23 mouse cellular contexts compared by ENCODE assay signal in the genomic region with DNA sequence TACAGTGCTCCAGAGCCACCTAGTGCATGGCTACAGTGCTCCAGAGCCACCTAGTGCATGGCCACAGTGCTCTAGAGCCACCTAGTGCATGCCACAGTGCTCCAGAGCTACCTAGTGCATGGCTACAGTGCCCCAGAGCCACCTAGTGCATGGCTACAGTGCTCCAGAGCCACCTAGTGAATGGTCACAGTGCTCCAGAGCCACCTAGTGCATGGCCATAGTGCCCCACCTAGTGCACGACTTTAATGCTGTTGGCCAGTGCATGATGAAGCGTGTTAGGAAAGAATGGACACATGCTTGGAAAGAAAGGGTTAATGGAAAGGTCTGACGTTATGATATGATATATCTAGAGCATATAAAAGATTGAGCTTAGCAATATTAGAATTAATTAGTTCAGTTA. TPM values are rescaled to one million over a fixed set of nuclear protein-coding genes. Genes with fewer than 3 reads are reported as not detected.
"Had no signal": no experiment of that assay in that cellular context is flagged by ENCODE, and none has a peak within 500 bp of the region (broad histone marks: within the 10 kb centered on the region; RNA-seq: fewer than 3 reads in every experiment).

No protein-coding gene starts in this region.

- H3K27ac ChIP-seq: kidney, embryonic 15.5 days; limb, embryonic 13.5 days; liver, embryonic 15.5 days; midbrain, embryonic 10.5 days; midbrain, embryonic 15.5 days; neural tube, embryonic 13.5 days had no signal

- H3K4me1 ChIP-seq: kidney, embryonic 15.5 days; limb, embryonic 13.5 days; liver, embryonic 15.5 days; midbrain, embryonic 10.5 days; midbrain, embryonic 15.5 days; neural tube, embryonic 13.5 days had no signal

- H3K4me2 ChIP-seq: kidney, embryonic 15.5 days; limb, embryonic 13.5 days; liver, embryonic 15.5 days; midbrain, embryonic 15.5 days; neural tube, embryonic 13.5 days had no signal

- H3K4me3 ChIP-seq: kidney, embryonic 15.5 days; limb, embryonic 13.5 days; liver, embryonic 15.5 days; midbrain, embryonic 10.5 days; midbrain, embryonic 15.5 days; neural tube, embryonic 13.5 days had no signal

- H3K27me3 ChIP-seq: kidney, embryonic 15.5 days; limb, embryonic 13.5 days; liver, embryonic 15.5 days; midbrain, embryonic 15.5 days; neural tube, embryonic 13.5 days had no signal

- ATAC-seq: midbrain, embryonic 15.5 days had no signal

- H3K9ac ChIP-seq: kidney, embryonic 15.5 days; limb, embryonic 13.5 days; liver, embryonic 15.5 days; midbrain, embryonic 15.5 days; neural tube, embryonic 13.5 days had no signal

- DNase-seq: kidney, adult 2 months; left cerebral cortex, postnatal 4 days; lung, postnatal 36 days; retina, postnatal 1 day; right cerebral cortex, postnatal 4 days; spleen, adult 18-20 months; thymus, adult 2 months; thymus, postnatal 25 days had no signal

- H3K36me3 ChIP-seq: liver, embryonic 15.5 days; midbrain, embryonic 15.5 days had no signal

- H3K9me3 ChIP-seq: kidney, embryonic 15.5 days; limb, embryonic 13.5 days; liver, embryonic 15.5 days; midbrain, embryonic 10.5 days; midbrain, embryonic 15.5 days; neural tube, embryonic 13.5 days had no signal

RNA-seq across cellular contexts. Expression of a gene that starts 49.0 kb away (rescaled TPM):
- total RNA-seq: layer of hippocampus, adult 18-20 months; layer of hippocampus, postnatal 10 days; left cerebral cortex, adult 18-20 months; left cerebral cortex, postnatal 10 days; left cerebral cortex, postnatal 4 days; liver, adult 2 months; megakaryocyte, adult 5-6 weeks had no signal
- polyA plus RNA-seq: kidney, adult 2 months; kidney, embryonic 15.5 days; limb, embryonic 13.5 days; liver, adult 2 months; liver, embryonic 15.5 days; lung, embryonic 16.5 days; midbrain, embryonic 10.5 days; midbrain, embryonic 15.5 days; neural tube, embryonic 13.5 days; stomach, embryonic 14.5 days; thymus, adult 2 months; urinary bladder, adult 2 months had no signal
